Mouse (Mus musculus) forebrain, embryonic 12.5 days (tissue): Measurements from ENCODE around the gene Nlrc4. TPM values are rescaled to one million over a fixed set of nuclear protein-coding genes. Genes with fewer than 3 reads are reported as not detected.
"Not testable (repeated sequence)": the region's sequence is repeated elsewhere in the genome, so short reads cannot be mapped to it uniquely, and the experiment has no call there.

Experiments used
- ATAC-seq: fragments of 200-750 bp; cut with Nextera tagmentation; 2 replicates; pipeline ENCODE4 v1.8.0; 2017; ENCODE audit warnings: moderate TSS enrichment; ENCODE audit not compliant: low FRiP score
- H3K27ac ChIP-seq: fragments of 300-500 bp; sonication (generic); 2 replicates; pipeline ENCODE4 v1.5.1; 2016; ENCODE audit warnings: mild to moderate bottlenecking
- H3K27me3 ChIP-seq: fragments of 300-500 bp; sonication (generic); 2 replicates; pipeline ENCODE4 v1.6.1; 2016; ENCODE audit warnings: mild to moderate bottlenecking
- H3K36me3 ChIP-seq: fragments of 300-500 bp; sonication (generic); replicated peaks from 2 replicates; pipeline ENCODE4 v1.6.1; 2016; ENCODE audit warnings: mild to moderate bottlenecking
- H3K4me1 ChIP-seq: fragments of 300-500 bp; sonication (generic); 2 replicates; pipeline ENCODE4 v1.6.1; 2016
- H3K4me2 ChIP-seq: fragments of 300-500 bp; sonication (generic); 2 replicates; pipeline ENCODE4 v1.6.1; 2016; ENCODE audit warnings: mild to moderate bottlenecking, moderate library complexity
- H3K4me3 ChIP-seq: fragments of 300-500 bp; sonication (generic); replicated peaks from 2 replicates; pipeline ENCODE4 v1.5.1; 2016; ENCODE audit warnings: mild to moderate bottlenecking
- H3K9ac ChIP-seq: fragments of 300-500 bp; sonication (generic); 2 replicates; pipeline ENCODE4 v1.6.1; 2016; ENCODE audit warnings: mild to moderate bottlenecking
- H3K9me3 ChIP-seq: fragments of 300-500 bp; sonication (generic); 2 replicates; pipeline ENCODE4 v1.6.1; 2016
- WGBS: fragments of 180-500 bp; shearing (Covaris S2); methylation state at CpG from one replicate; pipeline ENCODE4 v1.1.7; 2016; 5-methylcytosine and 5-hydroxymethylcytosine counted together
- polyA plus RNA-seq: library from polyadenylated mRNA; unstranded; fragments of >200 nt; fragmentation: Nextera tagmentation; extraction: Ambion mirVana; gene quantifications from 2 replicates; pipeline ENCODE4 v1.2.1, GENCODE M21; 2016

The Nlrc4 gene
- 0.14 and 0.18 TPM in 2 replicates for polyA plus RNA-seq

- no peaks in the 10 kb centered on the region for H3K27me3 ChIP-seq
- no peak within 1 kb of the TSS for H3K9ac ChIP-seq
- no peaks in the 10 kb centered on the region for H3K36me3 ChIP-seq
- WGBS, result 61% methylated on average over 8 of the region's 8 CpGs
- no peak within 1 kb of the TSS for H3K4me3 ChIP-seq
- no peaks in the 10 kb centered on the region for H3K4me1 ChIP-seq
- no peak within 1 kb of the TSS for H3K27ac ChIP-seq
- no peak for ATAC-seq
- no peak within 1 kb of the TSS for H3K4me2 ChIP-seq
- H3K9me3 ChIP-seq, result no peaks in the 10 kb centered on the region
Observed at GRCm38 (mm10) chr17:74458711-74459408, at the start of gene Nlrc4. Gene Nlrc4, minus strand, starts transcription at chr17:74459142.

GRCm38 (mm10) chr17:74508600-74508999 is 49.7 kb upstream of the Nlrc4 start:
- 90% methylated on average over 3 of the region's 3 CpGs for WGBS
- H3K9ac ChIP-seq, result no peak overlapping the region

DNA sequence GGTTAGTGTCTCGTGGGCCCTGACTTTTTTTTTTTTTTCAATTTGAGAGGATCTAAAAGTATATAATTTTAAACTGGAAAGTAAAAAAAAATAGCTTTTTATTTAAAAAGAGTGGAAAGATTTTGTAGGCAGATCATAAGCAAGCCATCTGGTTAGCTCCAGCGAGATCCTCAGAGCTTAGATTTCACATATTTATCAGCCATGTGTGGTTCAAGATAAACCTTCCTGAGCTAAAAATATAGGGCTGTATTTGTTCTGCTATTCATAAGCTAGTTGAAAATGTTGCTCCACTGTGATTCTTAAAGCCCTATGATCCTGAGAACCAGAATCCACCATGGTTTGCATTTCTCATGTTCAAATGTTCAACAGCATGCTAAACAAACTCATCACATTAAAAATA is 49.0 kb upstream of the Nlrc4 start:
- no peak overlapping the region for H3K27ac ChIP-seq
- H3K4me1 ChIP-seq, result no peaks in the 10 kb centered on the region
- H3K36me3 ChIP-seq, result no peaks in the 10 kb centered on the region
- no peaks in the 10 kb centered on the region for H3K9me3 ChIP-seq
- no peak overlapping the region for H3K9ac ChIP-seq
- no peak for ATAC-seq
- no peak overlapping the region for H3K4me2 ChIP-seq
- no peak overlapping the region for H3K4me3 ChIP-seq
- H3K27me3 ChIP-seq, result no peaks in the 10 kb centered on the region
- 84% methylated on average over 2 of the region's 2 CpGs for WGBS

More at GRCm38 (mm10) chr17:74508600-74508999, 49.7 kb upstream of the Nlrc4 start:
- H3K36me3 ChIP-seq, result no peaks in the 10 kb centered on the region
- ATAC-seq, result no peak
- no peaks in the 10 kb centered on the region for H3K9me3 ChIP-seq
- no peaks in the 10 kb centered on the region for H3K4me1 ChIP-seq
- H3K27me3 ChIP-seq, result no peaks in the 10 kb centered on the region
- H3K27ac ChIP-seq, result no peak overlapping the region
- no peak overlapping the region for H3K4me3 ChIP-seq
- no peak overlapping the region for H3K4me2 ChIP-seq

- no peak overlapping the region for H3K27ac ChIP-seq
- no peaks in the 10 kb centered on the region for H3K4me1 ChIP-seq
- H3K9me3 ChIP-seq, result no peaks in the 10 kb centered on the region
- peaks cover 32% of the 10 kb centered on the region for H3K36me3 ChIP-seq
- H3K27me3 ChIP-seq, result no peaks in the 10 kb centered on the region
- no peak overlapping the region for H3K4me2 ChIP-seq
- H3K4me3 ChIP-seq, result no peak overlapping the region
- no peak overlapping the region for H3K9ac ChIP-seq
- ATAC-seq, result no peak
Observed at GRCm38 (mm10) chr17:74501085-74501484, 42.1 kb upstream of the Nlrc4 start.

GRCm38 (mm10) chr17:74500204-74500603 is 41.3 kb upstream of the Nlrc4 start:
- Histone ChIP-seq H3K4me1 (no peaks in the 10 kb centered on the region), H3K9me3 (no peaks in the 10 kb centered on the region), H3K27me3 (no peaks in the 10 kb centered on the region), H3K4me2 (no peak overlapping the region), H3K4me3 (no peak overlapping the region), H3K27ac (no peak overlapping the region), H3K9ac (no peak overlapping the region), H3K36me3 (peaks cover 39% of the 10 kb centered on the region)
- 96% methylated on average over 4 of the region's 4 CpGs for WGBS
- ATAC-seq, result no peak

- Histone ChIP-seq H3K4me1 (peaks cover 6% of the 10 kb centered on the region), H3K27me3 (no peaks in the 10 kb centered on the region; the same call in 1 of the 2 replicates), H3K36me3 (peaks cover 29% of the 10 kb centered on the region), H3K4me2 (no peak overlapping the region), H3K27ac (no peak overlapping the region), H3K9me3 (no peaks in the 10 kb centered on the region), H3K4me3 (no peak overlapping the region), H3K9ac (no peak overlapping the region)
- ATAC-seq, result no peak
- WGBS, result 91% methylated on average over 3 of the region's 3 CpGs
Observed at GRCm38 (mm10) chr17:74491565-74491964, 32.6 kb upstream of the Nlrc4 start.

DNA sequence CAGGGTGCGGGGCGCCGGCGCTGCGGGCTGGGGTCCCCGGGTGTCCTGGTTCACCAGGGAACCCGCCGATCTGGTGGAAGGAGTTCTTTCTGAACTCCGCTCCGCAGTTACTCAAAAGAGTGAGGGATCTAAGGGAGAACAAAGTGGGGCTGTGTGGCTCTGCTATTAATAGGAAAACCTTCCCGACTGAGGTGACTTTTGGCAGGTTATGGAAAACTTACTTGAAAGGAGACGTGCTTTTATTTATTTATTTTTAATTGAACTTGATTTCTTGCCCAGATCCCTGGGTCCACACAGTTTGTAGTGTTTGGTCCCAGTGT is 30.9 kb upstream of the Nlrc4 start:
- peak overlapping the region; percentile 91 for H3K9ac ChIP-seq
- WGBS, result under 1% methylated on average over 12 of the region's 12 CpGs
- H3K36me3 ChIP-seq, result peaks cover 20% of the 10 kb centered on the region
- H3K4me3 ChIP-seq, result peak overlapping the region; percentile 99
- H3K27ac ChIP-seq, result peak overlapping the region; percentile 80
- H3K27me3 ChIP-seq, result no peaks in the 10 kb centered on the region; the same call in 1 of the 2 replicates
- H3K9me3 ChIP-seq, result no peaks in the 10 kb centered on the region
- H3K4me1 ChIP-seq, result peaks cover 6% of the 10 kb centered on the region
- ATAC-seq, result no peak
- peak overlapping the region; percentile 69 for H3K4me2 ChIP-seq

DNA sequence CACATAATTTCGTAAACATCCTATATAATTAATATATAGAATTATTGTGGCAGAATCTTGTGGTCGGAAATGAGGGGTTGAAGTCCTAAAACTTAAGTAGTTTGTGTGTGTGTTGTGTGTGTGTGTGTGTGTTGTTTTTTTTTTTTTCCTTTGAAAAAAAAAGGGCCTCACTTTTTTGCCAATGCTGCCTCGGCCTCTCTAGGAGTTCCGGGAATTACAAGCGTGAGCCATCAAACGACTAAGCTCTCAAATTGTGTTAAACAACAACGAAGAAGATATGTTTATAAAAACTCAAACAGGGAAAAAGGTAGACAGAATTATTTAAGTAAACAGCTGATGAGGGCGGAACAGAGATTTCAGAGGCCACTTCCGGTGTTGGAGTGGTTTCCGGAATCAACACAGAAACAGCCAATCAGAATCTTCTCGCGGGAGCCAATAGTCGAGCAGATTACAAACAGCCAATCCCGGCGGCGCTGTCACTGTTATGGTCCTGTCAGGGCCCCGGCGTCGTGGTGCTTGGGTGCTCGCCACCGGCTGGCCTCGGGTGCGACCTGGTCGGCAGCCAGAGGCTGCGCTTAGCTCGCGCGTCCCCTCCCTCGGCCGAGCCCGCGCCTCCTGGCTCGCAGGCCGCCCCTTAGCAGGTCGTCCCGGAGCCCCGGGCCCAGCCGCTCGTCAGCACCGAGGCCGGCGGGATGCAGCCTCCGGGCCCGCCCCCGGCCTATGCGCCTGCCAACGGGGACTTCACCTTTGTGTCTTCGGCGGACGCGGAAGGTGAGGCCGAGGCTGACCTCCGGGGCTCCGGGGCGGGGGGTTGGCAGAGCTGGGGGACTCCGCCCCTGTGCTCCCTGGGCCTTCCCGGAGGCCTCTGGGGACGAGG is 30.3 kb upstream of the Nlrc4 start, which contains the start of gene Yipf4:
Gene Yipf4 (plus strand): TSS at position 470 of the 877 bp plus-strand sequence.
- H3K4me1 ChIP-seq, result peaks cover 6% of the 10 kb centered on the region
- 4% methylated on average over 58 of the region's 58 CpGs for WGBS

DNA sequence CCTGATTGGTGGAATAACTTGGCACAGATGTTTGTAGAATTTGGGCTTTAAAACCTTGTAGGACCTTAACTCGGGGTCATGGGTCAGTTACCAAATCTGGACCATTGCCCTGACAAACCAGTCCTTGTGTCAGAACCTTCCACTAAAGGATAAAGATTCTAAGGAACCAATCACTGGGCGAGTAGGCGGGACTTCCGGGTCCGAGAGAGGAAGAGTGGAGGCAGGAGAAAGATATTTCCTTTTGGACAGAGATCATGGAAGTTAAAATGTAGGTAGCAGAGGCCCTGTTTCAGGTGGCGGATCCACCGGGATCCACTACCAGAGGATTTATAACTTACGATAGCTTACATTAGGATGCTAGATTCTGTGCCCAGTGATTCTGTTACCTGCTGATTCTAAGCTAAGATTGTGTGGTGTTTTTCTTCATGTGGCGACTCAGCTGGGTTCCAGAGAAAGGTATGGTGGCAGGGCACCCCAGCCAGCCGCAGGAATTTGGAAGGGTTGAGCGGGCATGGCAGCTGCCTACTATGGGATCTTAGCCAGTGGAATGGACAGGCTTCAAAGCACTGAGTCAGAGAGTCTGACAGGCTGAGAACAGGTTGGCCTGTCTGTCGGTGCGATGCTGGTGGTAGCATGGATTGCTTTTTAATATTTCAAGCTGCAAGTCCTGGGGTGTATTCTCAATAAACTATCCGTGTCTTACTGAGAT is 21.6 kb upstream of the Nlrc4 start:
- no peaks in the 10 kb centered on the region for H3K9me3 ChIP-seq
- no peaks in the 10 kb centered on the region for H3K4me1 ChIP-seq
- H3K27ac ChIP-seq, result no peak overlapping the region
- no peak overlapping the region for H3K4me3 ChIP-seq
- no peak overlapping the region for H3K4me2 ChIP-seq
- H3K36me3 ChIP-seq, result no peaks in the 10 kb centered on the region
- ATAC-seq, result no peak
- H3K27me3 ChIP-seq, result no peaks in the 10 kb centered on the region
- H3K9ac ChIP-seq, result no peak overlapping the region
- WGBS, result 88% methylated on average over 14 of the region's 14 CpGs

More for the DNA sequence above, 30.3 kb upstream of the Nlrc4 start, which contains the start of gene Yipf4:
- Histone ChIP-seq H3K36me3 (peaks cover 15% of the 10 kb centered on the region), H3K9me3 (no peaks in the 10 kb centered on the region), H3K4me3 (peak within 1 kb of the TSS; percentile 99), H3K27ac (peak within 1 kb of the TSS; percentile 80), H3K27me3 (no peaks in the 10 kb centered on the region; the same call in 1 of the 2 replicates), H3K4me2 (peak within 1 kb of the TSS; percentile 69), H3K9ac (peak within 1 kb of the TSS; percentile 91)
- ATAC-seq, result peak; percentile 100

GRCm38 (mm10) chr17:74470133-74470532 is 11.2 kb upstream of the Nlrc4 start:
- H3K9me3 ChIP-seq, H3K4me2 ChIP-seq, H3K36me3 ChIP-seq, ATAC-seq, H3K4me3 ChIP-seq, H3K27ac ChIP-seq, H3K4me1 ChIP-seq, H3K27me3 ChIP-seq, H3K9ac ChIP-seq: not testable (repeated sequence)
- WGBS, result 77% methylated on average over 6 of the region's 6 CpGs

- not testable (repeated sequence) for ATAC-seq, H3K9me3 ChIP-seq, H3K4me2 ChIP-seq, H3K36me3 ChIP-seq, H3K27me3 ChIP-seq, H3K4me3 ChIP-seq, H3K9ac ChIP-seq, H3K27ac ChIP-seq, H3K4me1 ChIP-seq
- 78% methylated on average over 2 of the region's 2 CpGs for WGBS
Observed at GRCm38 (mm10) chr17:74467981-74468380, 9.0 kb upstream of the Nlrc4 start.

- Histone ChIP-seq H3K27ac (no peak overlapping the region), H3K9ac (no peak overlapping the region), H3K9me3 (no peaks in the 10 kb centered on the region), H3K4me2 (no peak overlapping the region), H3K36me3 (no peaks in the 10 kb centered on the region), H3K27me3 (no peaks in the 10 kb centered on the region), H3K4me3 (no peak overlapping the region), H3K4me1 (no peaks in the 10 kb centered on the region)
- ATAC-seq, result no peak
Observed at GRCm38 (mm10) chr17:74463510-74463909, 4.6 kb upstream of the Nlrc4 start.
